Mouse (Mus musculus): ENCODE measurements at regions not wholly inside any gene's neighbourhood (a gene's known extent, or its start where the extent isn't known, plus 50 kb on each side); places are given as distances from the start of the nearest gene placed in this dataset.

DNA sequence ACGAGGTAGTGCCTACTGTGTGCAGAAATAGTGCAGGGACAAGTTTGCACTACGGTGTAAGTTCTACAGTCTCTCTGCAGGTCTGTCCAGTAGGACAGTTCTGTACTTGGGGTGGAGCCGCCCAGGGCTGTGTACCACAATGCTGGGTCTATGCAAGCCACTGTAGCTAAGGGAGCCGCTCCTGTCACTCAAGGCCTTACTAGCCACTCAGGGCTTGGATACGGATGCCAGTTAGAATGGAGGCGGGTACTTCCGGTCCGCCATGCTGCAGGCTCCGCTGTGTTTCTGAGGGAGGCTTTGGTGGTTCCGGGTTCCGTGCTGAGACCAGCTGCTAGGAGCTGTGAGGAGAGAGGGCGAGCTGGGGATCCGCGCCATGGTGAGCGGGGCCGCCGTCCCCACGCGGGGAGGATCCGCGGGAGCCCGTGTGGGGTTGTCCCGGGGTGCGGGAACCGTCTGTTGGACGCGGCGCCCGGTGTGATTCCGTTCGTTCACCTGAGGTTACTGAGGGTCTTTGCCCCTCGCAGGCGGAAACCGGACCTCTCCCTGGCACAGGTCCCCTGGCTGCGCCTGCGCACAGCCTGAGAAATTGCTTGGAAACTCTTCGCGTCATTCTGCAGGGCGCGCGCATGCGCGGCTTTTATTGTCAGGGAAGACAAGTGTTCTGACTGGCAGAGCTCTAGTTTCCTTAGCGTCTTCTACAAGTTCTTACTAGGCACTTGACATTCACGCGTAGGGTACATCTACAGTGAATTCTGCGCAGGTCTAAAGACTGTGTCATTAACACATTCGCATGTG lies 51.0 kb upstream of the Zfp873 start:
- peak; percentile 61 for DNase-seq (ENCODE audit: low read depth, low spot score)
